Mouse (Mus musculus) heart, postnatal 36 days (tissue): ENCODE results near the gene Tmem109. TPM values are rescaled to one million over a fixed set of nuclear protein-coding genes. Genes with fewer than 3 reads are reported as not detected.

Experiments used
- DNase-seq, 2 experiments: peaks; one replicate each; pipeline ENCODE4 v3.0.0; 2021 to 2022
- intact Hi-C: fragments of 180-260 bp; cut with DNase I; formaldehyde crosslinking; loops from one replicate; pipeline ENCODE4 v1.15.1; 2025
- total RNA-seq, 2 experiments: library from RNA; stranded (reverse); gene quantifications; 2 replicates each; pipeline ENCODE4 v1.2.3; 2021

Gene Tmem109
- total RNA-seq, 2 experiments from 2014 or later: 97.4 to 107 TPM

DNA sequence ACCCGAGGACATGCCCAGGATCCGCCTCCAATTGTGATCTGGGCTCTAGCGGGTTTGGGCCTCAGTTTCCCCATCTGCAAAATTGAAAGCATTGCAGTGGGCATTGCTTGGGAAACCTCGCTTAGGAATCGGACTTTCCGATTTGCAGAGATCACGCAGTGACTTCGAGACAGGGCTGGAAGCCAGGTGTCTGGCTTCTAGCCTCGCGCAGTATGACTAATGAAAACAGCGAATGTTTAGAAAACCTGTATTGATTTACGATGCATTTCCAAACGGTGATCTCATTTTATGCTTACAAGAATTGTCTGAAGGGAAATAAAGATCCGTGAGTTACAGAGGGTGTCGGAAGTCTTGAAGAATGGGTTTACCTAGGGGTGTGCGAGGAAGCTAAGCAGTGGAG, 13.9 kb upstream of the Tmem109 start:
- intact Hi-C loops: loop anchor here (2.0 kb wide), 1 partner anchor 53 kb away; the partner anchor contains the start of gene Ccdc86

DNA sequence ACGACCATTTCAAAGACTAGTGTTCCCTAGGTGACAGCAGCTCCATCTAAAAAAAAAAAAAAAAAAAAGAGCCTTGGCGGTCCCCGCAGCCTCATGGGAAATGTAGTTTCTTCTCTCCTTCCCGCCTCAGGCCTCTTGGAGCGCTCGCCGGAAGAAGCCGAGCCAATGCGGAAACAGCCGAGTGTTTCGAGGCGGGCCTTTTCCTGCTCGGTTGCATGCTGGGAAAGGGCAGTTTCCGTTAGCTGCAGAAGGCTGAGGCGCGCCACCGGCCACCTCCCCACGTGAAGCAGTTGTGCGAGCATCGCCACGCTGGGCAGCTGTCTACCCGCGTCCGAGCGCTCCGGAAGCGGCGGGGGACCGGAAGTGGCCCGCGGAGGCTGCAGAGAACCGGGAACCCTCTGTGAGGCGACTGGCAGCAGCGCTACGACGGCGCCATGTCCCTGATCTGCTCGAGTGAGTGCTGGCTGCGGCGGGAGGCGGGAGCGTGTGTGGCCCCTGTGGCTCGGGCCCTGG, 13.3 kb upstream of the Tmem109 start, which contains the start of gene Prpf19:
Gene Prpf19 (plus strand): TSS at position 216 of the 513 bp plus-strand sequence.
- intact Hi-C loops: no loop called here
- DNase-seq: peak; percentile 96

More for the DNA sequence above, 13.9 kb upstream of the Tmem109 start:
- no peak for DNase-seq

DNA sequence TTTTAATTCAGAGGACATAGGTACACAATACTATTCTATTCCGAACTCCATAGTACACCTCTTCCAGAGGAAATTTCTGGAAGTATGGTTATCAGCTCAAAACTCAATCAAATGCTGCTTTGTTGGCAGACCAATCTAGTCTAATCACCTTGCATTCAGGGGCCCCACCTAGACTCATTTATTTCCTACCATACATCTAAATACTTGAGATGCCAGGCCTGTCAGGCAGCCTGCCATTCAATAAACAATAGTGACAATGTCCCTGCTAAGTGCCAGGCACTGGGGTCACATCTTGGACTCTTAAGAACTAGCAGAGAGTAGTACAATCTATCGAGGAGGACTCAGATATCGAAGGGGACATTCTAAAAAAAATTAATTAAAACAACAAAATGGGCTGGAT, 10.4 kb upstream of the Tmem109 start:
- intact Hi-C loops: no loop called here

DNA sequence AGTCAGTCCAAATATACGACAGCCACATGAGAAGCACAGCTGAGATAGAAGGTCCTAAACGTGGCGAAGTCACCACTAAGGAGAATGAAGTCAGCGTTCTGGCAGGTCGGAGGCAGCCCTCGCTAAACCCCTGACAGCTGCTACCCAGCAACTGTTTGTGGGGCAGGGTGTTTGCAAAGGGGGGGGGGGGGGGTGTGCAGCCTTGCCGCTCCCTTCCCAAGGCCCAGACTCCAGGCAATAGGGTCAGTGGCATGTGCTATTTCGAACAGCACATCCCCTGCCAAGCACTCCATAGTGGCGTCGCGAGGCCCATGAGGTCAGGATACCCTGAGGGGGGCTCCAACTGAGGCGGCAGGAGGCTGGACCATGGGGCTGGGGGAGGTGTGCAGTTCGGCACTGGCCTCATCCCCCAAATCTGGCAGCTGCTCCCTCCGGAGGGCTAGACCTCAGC, 801 bp downstream of the Tmem109 start:
- no peak for DNase-seq
- intact Hi-C loops: loop anchor here (2.0 kb wide), 1 partner anchor 166 kb away; no protein-coding TSS in a partner anchor

More for the DNA sequence above, 10.4 kb upstream of the Tmem109 start:
- no peak for DNase-seq

DNA sequence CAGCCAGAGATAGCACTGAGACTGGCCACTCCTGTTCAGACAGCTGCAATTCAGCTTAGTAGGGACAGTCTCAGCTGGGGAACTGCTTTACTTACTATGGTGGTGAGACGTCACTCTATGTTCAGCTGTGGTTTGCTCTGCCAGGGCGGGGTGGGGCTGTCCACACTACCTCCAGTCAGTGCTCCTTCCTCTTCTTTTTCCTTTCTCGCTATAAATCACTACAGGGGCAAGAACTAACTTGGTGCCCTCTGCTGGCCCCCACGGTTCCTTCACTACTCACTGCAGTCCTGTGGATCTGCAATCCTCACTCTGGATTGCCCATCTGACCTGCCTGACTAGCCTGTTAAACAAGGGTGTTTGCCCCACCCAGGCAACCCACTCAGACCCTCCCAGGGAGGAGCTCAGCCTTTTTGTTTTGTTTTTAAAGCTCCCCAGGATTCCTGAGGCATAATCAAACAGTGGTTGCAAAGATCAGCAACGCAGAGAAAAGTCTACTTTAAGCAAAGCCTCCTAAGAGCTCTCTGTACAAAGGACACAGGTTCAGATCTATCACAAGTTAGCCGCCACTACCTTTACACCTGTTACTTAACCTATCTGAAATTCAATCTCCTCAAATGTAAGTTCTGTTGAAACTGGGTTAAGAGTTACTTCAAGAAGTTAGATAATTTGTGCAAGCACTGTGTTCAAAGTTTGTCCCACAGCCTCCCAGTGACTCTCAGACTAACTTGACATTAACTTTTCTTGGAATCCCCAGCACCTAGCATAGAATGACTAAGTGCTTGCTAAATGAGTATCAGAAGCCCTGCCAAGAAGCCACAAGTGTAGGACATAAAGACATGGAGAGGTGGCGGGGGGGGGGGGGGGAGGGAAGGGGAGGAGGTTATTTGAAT, 1.5 kb downstream of the Tmem109 start:
- peak; percentile 56 to 59 for DNase-seq
- intact Hi-C loops: loop anchor here (2.0 kb wide), 1 partner anchor 166 kb away; no protein-coding TSS in a partner anchor

DNA sequence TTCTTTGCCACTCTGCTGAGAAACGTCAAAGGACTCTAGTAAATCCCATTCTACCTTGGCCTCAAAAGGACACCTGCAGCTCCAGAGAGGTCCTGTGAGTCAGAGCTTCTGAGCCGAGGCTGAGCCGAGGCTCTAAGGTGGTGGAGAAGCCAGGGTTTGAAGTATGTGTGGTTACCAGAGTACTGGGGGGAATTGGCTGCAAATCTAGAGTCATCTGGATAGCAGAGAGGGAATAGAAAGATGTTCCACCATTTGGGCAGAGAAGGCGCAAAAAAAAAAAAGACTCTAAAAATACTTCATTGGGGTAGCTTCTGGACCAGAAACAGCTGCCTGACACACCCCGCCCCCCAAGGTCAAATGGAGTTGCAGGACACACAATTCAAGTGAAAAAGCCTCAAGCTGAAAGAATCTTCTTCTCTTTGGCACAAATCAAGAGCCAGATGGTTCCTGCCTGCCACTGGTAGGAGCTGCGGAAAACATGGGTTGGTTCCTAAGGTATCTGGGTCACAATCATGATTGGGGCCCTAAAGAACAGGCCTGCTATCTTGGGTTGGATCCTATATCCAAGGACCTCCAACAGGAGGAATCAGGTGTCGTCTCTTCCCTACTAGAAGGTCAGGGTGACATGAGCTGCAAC, 3.5 kb downstream of the Tmem109 start:
- intact Hi-C loops: no loop called here
- no peak for DNase-seq

DNA sequence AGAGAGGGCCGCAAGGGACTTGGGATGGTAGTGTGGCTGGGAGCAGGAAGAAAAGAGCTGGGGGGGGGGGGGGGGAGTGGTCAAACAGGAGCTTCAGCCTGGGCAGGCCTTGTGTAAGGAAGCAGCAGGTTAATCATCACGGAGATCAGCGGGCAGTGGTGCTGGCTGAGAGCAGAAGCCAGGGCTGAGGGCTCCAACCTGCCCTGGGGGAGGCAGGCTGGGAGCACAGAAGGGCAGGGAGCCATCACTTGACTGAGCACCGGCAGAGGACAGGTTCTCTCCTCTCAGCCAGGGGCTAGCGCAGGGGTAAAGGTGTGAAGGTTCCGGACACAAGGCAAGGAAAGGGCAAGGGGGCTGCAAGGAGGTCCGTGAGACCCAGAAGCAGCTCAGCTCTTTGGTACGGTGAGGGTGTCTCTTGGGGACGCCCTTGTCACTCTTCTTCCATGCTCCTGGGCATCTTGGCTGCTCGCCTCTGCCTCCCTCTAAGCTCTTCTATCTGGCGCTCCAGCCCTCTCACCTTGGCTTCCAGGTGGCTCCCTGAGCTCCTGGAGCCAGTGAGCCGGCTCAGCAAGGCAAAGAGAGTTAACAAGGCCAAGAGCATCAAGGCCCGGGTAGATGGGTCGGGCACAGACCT, 10.4 kb downstream of the Tmem109 start:
- intact Hi-C loops: no loop called here
- DNase-seq: no peak

DNA sequence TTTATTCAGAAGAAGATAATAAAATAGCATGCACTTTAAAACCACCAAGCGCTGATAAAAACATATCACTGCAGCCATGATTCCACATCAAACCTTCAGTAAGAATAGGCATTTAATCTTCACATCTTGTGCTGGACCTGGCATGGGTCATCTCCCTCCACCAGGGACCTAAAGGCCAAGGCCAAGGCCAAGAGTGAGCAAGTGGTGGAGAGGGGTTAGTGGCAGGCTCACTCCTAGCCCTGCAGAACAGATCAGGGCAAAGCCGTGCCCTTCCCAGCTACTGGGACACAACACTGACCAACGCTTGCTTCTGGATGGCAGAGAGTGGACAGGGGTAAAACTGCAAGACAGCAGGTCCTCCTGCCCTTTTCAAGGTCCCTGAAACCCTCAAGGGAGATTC, 11.1 kb downstream of the Tmem109 start:
- DNase-seq: no peak
- intact Hi-C loops: no loop called here

DNA sequence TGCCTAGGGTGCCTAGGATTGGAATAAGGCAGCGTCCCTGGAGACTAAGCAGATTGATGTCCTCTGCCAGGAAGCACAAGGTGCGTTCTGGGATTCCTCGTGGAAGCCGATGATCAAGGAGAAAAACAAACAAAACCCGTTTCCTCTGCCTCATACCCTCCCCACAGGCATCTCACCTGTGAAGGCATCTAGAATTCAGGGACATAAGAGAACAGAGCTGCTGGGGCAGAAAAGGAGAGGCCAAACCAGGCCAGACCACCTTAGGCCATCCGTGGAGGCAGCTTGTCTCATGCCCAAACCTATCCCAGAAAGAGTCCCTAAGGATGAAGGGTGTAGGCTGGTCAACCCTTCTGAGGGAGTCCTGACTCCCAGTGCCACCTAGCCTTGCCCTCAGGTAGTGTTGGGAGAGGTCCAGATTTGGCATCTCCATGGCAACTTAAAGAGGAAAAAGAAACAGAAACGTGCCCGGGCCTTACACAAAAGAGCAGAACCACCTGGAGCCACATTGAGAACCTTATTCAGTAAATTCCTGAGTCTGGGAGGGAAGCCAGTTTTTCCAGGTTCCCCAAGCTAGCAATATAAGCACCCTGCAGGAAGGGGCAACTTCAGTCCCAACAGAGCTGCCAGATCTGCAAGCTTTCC, 11.8 kb downstream of the Tmem109 start, which contains the start of gene Tmem132a:
Gene Tmem132a (minus strand): TSS at position 55 of the 642 bp plus-strand sequence.
- no peak for DNase-seq
- intact Hi-C loops: no loop called here

DNA sequence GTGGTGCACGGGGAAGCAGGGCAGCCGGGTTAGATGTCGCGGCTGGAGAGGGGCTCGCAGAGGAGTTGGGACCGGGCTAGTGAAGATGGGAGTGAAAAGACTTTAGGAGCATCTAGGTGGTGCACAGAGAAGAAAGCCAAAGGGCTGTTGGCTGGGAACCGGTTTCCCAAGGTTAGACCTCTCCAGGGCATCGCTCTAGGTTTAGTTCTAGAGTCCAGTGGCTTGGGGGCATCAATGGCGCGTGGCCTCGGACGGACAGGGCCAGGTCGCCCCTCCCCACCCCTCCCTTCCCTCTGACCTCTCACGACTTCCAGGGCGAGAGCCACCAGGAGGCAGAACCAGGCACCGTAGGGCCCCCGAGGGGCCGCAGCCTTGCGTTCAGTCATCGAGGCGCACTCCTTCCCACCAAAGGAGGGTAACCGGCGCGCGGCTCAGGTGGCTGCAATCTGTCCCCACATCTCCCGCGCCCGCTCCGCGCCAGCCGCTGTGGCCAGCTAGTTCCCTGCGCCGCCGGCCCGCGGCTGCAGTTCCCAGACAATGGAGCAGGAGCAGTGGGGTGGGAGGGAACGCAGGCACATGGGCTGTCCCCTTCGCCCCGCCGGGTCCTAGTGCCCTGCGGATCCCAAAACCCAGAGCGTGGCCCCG, 12.4 kb downstream of the Tmem109 start:
- peak; percentile 77 to 80 for DNase-seq
- intact Hi-C loops: no loop called here

DNA sequence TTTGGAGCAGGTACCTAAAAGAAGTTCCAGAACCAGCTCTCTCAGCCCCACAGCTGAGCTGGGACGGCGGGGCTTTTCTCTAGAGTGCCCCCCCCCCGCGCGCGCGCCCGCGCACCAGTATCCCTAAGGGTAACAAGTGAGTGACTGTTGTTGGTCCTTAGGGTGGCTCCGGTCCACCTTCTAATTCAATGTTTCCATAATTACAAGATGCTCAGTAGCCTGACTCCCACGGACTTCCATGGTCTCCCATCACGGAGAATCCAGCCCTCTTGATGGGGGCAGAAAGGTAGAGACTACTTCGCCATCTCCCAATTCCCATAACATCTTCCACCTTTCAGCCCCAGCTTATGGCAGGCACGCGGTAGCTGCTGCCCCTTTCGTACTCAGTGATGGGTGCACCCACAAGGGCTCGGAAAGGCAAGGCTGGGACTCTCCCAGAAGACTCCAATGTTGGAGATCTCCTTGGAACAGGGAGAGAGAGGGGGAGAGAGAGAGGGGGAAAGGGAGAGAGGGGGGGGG, 13.1 kb downstream of the Tmem109 start:
- intact Hi-C loops: no loop called here
- DNase-seq: no peak

DNA sequence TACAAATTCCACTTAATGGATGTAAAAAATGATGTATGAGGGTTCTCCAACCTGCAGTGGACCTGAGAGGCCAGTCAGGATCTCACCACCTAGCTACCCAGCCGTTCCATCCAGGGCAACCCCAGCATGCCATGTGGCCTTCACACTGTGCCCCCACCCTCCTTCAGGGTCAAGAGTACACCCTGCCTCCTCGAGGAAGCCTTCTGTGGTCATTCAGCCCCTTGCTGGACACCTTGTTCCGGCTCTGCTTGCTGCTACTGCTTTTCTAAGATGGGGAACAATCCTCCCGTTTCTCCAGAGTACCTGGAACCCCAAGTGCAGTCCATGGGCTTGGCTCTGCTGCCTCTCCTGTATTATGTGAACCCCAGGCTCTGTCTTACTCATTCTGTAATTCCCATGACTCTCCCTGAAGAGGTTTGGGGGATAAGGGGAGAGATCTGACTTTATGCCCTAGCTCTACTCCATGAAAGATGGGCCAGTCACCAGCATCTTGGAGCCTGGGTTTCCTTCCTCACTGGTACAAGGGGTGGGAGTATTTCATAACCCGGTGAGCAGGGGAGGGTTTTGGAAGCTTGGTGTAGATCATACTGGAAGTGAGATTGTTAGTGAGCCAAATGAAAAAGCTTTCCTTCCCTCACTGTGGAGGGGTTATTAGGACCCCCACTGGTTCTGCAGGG, 13.7 kb downstream of the Tmem109 start:
- no peak for DNase-seq
- intact Hi-C loops: no loop called here

DNA sequence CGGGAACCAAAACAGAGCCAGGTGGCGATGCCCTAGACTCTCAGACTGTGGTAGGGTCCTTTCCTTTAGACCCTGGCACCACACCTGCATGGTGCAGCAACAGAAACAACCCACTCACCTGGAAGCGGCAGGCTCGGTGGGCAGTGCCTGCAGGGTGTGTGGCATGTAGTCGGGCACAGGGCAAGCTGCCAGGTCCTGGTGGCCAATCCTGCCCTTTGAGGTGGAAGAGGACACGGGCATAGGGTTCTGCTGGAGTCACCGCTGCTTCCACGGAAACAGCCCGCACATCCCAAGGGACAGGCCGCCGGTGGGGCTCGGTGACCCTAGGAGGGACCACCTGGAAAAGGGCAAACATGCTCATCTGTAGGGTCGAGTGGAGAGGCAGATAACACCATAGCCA, 15.4 kb downstream of the Tmem109 start:
- no peak for DNase-seq
- intact Hi-C loops: no loop called here

DNA sequence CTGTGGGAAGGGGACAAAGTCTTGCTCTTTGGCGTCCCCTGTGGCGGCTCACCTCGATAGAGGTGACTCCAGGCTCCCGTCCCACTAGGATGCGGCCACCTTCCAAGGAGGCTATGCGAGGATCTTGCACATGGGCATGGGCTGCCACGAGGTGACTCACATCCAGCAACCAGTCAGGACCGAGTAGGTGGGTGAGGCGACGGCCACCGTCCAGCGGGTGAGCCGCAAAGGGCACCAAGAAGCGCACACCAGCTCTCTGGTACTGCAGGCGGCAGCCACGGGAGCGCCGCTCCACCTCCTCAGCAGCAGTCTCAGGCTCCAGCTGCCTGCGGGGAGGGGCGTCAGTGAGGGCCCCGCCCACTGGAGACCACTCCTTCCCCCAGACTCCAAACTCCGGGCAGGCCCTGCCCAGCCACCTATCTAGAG, 21.7 kb downstream of the Tmem109 start:
- intact Hi-C loops: no loop called here
- no peak for DNase-seq

DNA sequence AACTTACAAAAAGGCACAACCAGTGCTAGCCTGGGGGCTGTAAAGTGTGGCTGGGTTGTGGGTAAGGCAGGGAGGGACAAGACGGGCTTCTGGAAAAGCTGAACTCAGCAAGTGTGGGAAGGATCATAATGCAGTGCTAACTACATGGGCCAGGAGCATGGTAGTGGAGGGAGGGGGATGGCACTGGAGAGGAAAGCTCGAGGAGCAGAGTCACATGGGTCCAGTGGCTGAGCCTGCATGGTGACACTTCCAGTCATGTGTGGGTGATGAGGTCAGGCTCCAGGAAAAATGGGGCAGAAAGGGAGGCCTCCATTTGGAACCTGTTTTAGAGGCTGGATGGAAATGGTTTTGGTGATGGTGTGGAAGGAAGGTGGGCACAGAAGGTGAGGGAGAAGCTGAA, 25.3 kb downstream of the Tmem109 start:
- intact Hi-C loops: no loop called here
- no peak for DNase-seq

DNA sequence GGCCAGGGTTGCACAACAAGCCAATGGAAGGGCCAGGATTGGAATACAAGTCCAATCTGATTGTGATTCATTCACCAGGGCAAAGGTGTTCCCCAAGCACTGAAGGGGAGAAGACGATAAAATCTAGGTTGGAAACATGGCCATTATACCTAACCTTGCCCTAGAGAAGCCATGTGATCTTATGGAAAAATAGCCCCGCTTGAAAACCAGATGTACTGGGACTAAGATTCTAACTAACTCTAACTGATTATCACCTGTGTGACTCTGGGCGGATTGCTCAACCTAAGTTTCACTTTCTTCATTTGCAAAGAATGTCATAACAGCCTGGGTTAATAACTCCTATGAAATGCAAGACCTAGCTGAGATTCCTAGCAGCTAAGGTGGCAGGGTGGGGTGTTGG, 26.4 kb downstream of the Tmem109 start:
- DNase-seq: no peak
- intact Hi-C loops: no loop called here

DNA sequence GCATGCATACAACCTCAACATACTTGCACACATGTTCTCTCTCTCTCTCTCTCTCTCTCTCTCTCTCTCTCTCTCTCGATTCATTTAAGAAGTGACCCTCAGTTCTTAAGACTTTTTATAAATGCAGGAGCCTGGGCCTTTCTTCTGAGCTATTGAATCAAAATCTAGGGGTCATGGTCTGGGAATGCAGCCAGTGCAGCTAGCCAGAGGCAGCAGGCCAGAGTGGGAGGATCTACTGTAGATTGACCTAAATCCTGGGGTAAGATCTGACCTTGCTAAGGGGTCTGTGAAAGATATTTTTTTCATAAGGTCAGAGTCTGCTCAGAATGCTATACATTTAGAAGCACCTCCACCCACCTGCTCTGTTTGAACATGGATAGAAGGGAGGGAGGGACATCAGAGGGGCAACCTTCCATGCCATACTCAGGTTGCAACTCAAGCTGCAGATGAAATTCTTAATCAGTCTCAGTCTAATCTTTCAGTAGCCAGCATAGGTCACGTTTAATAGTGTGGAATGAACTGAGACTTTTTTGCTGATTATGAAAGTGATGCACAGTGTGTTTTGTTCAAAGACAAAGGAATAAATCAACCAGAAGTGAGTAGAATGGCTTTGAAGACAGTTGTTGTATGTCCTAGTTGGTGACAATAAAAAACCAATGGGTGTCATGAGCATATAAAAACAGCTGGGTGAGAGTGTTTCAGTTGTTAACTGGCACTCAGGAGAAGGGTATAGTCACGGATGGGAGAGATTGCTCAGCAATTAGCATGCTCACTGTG, 34.3 kb downstream of the Tmem109 start:
- peak; percentile 26 to 50 for DNase-seq
- intact Hi-C loops: no loop called here

DNA sequence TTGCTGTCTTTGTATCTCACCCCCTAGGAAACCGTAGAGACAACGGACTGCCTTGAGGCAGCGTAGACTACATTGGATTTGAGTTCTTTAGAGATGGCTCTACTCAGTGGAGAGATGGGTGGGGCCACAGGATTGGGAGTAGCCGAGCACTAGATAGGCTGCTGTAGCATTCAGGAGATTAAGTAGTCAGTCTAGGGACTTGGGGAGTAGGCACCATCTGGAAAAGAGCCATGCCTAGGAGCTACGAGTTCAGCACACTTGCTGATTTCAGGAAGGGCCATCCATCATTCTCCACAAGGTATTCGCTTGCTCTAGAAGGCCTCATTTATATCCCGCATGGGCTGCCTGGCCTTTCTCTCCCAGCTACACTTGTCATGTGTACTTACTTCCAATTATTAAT, 35.7 kb downstream of the Tmem109 start:
- DNase-seq: no peak
- intact Hi-C loops: no loop called here
